Mouse (Mus musculus) bone marrow macrophage, adult 2 months (primary cell): ENCODE data around the gene Smurf2. TPM values are rescaled to one million over a fixed set of nuclear protein-coding genes. Genes with fewer than 3 reads are reported as not detected.
"Not testable (repeated sequence)": the region's sequence is repeated elsewhere in the genome, so short reads cannot be mapped to it uniquely, and the experiment has no call there.

Source experiments
- H3K27ac ChIP-seq: 2 replicates; pipeline ENCODE4 v1.5.1; 2012; ENCODE audit warnings: low read depth, low read length; ENCODE audit not compliant: insufficient read depth
- H3K4me1 ChIP-seq: 2 replicates; pipeline ENCODE4 v1.6.1; 2012; ENCODE audit warnings: low read length; ENCODE audit not compliant: control insufficient read depth, insufficient read depth
- H3K4me3 ChIP-seq: 2 replicates; pipeline ENCODE4 v1.5.1; 2012; ENCODE audit warnings: mild to moderate bottlenecking, low read length, moderate library complexity; ENCODE audit not compliant: insufficient read depth
- CTCF ChIP-seq: IDR thresholded peaks from 2 replicates; pipeline ENCODE4 v1.5.1; 2012; ENCODE audit warnings: low read depth, mild to moderate bottlenecking, low read length, moderate library complexity
- POLR2A ChIP-seq: IDR thresholded peaks from 2 replicates; pipeline ENCODE4 v1.6.1; 2012; ENCODE audit warnings: mild to moderate bottlenecking, low read depth, low read length, borderline replicate concordance
- polyA plus RNA-seq: library from polyadenylated mRNA; stranded (reverse); fragments of >200 nt; gene quantifications from 2 replicates; pipeline ENCODE4 v1.2.4, GENCODE M21; 2012; ENCODE audit not compliant: missing spikeins, insufficient read depth, insufficient read length

The Smurf2 gene
- polyA plus RNA-seq, 1 experiment = 21.3 TPM

GRCm38 (mm10) chr11:106788026-106788774 is 132.3 kb downstream of the Smurf2 start:
- no peak for TF ChIP-seq CTCF
- peak; percentile 90 for TF ChIP-seq POLR2A
- peak overlapping the region; percentile 83 for H3K4me3 ChIP-seq
- peak overlapping the region; percentile 96 for H3K27ac ChIP-seq
- peaks cover 3% of the 10 kb centered on the region; the same call in 1 of the 2 replicates for H3K4me1 ChIP-seq

- Histone ChIP-seq H3K27ac (peak overlapping the region; percentile 96), H3K4me1 (peaks cover 3% of the 10 kb centered on the region; the same call in 1 of the 2 replicates), H3K4me3 (peak overlapping the region; percentile 81)
- TF ChIP-seq POLR2A = no peak; the same call in 1 of the 2 replicates
- no peak for TF ChIP-seq CTCF
These were observed 133.1 kb downstream of the Smurf2 start for GRCm38 (mm10) chr11:106787131-106788025.

GRCm38 (mm10) chr11:106785043-106785442 is 135.5 kb downstream of the Smurf2 start:
- Histone ChIP-seq H3K4me1 (peaks cover 5% of the 10 kb centered on the region; the same call in 1 of the 2 replicates), H3K27ac (no peak overlapping the region), H3K4me3 (no peak overlapping the region; the same call in 1 of the 2 replicates)
- TF ChIP-seq CTCF (no peak), POLR2A (no peak)

- Histone ChIP-seq H3K27ac (no peak overlapping the region), H3K4me3 (no peak overlapping the region), H3K4me1 (peaks cover 5% of the 10 kb centered on the region; the same call in 1 of the 2 replicates)
- TF ChIP-seq CTCF (no peak), POLR2A (no peak)
These were observed 136.0 kb downstream of the Smurf2 start for GRCm38 (mm10) chr11:106784476-106784875.

GRCm38 (mm10) chr11:106782841-106783764 is 137.4 kb downstream of the Smurf2 start:
- no peak for TF ChIP-seq POLR2A
- TF ChIP-seq CTCF = no peak
- H3K27ac ChIP-seq = no peak overlapping the region
- H3K4me1 ChIP-seq = peaks cover 5% of the 10 kb centered on the region; the same call in 1 of the 2 replicates
- H3K4me3 ChIP-seq = no peak overlapping the region

GRCm38 (mm10) chr11:106782271-106782670 is 138.2 kb downstream of the Smurf2 start:
- not testable (repeated sequence) for H3K27ac ChIP-seq, H3K4me1 ChIP-seq, H3K4me3 ChIP-seq

GRCm38 (mm10) chr11:106780590-106781220 is 139.8 kb downstream of the Smurf2 start:
- Histone ChIP-seq H3K27ac (no peak overlapping the region), H3K4me1 (peaks cover 5% of the 10 kb centered on the region; the same call in 1 of the 2 replicates), H3K4me3 (no peak overlapping the region)
- TF ChIP-seq POLR2A (no peak), CTCF (no peak)

GRCm38 (mm10) chr11:106780089-106780425 is 140.5 kb downstream of the Smurf2 start:
- peaks cover 5% of the 10 kb centered on the region; the same call in 1 of the 2 replicates for H3K4me1 ChIP-seq
- peak overlapping the region; percentile 48; the same call in 1 of the 2 replicates for H3K27ac ChIP-seq
- H3K4me3 ChIP-seq = peak overlapping the region; percentile 87; the same call in 1 of the 2 replicates
- TF ChIP-seq CTCF (no peak), POLR2A (no peak)
